Mouse (Mus musculus): Measurements from ENCODE around the gene Lrrc38.
"Not testable (repeated sequence)": the region's sequence is repeated elsewhere in the genome, so short reads cannot be mapped to it uniquely, and the experiment has no call there.

Gene Lrrc38

GRCm38 (mm10) chr4:143349484-143349906 lies at the start of gene Lrrc38:
Gene Lrrc38, plus strand, starts transcription at chr4:143349757.
- no peak for DNase-seq

GRCm38 (mm10) chr4:143300113-143300688 lies 49.4 kb upstream of the Lrrc38 start:
- DNase-seq: no peak

GRCm38 (mm10) chr4:143301042-143301441 lies 48.5 kb upstream of the Lrrc38 start:
- no peak for DNase-seq

- no peak for DNase-seq
These were observed 47.7 kb upstream of the Lrrc38 start for GRCm38 (mm10) chr4:143301875-143302274.

GRCm38 (mm10) chr4:143302279-143302890 lies 47.2 kb upstream of the Lrrc38 start:
- DNase-seq: no peak

GRCm38 (mm10) chr4:143305031-143305430 lies 44.5 kb upstream of the Lrrc38 start:
- no peak for DNase-seq

GRCm38 (mm10) chr4:143305987-143306772 lies 43.4 kb upstream of the Lrrc38 start:
- no peak for DNase-seq

- DNase-seq: peak; percentile 4
These were observed 38.2 kb upstream of the Lrrc38 start for GRCm38 (mm10) chr4:143311341-143311740.

- no peak for DNase-seq
These were observed 36.3 kb upstream of the Lrrc38 start for GRCm38 (mm10) chr4:143313299-143313698.

GRCm38 (mm10) chr4:143324176-143324924 lies 25.2 kb upstream of the Lrrc38 start:
- DNase-seq: no peak

- DNase-seq: no peak
These were observed 24.5 kb upstream of the Lrrc38 start for GRCm38 (mm10) chr4:143324925-143325624.

- DNase-seq: peak; percentile 56
These were observed 24.0 kb upstream of the Lrrc38 start for GRCm38 (mm10) chr4:143325625-143325941.

- DNase-seq: no peak
These were observed 19.0 kb upstream of the Lrrc38 start for GRCm38 (mm10) chr4:143330566-143330965.

- DNase-seq: no peak
These were observed 17.8 kb upstream of the Lrrc38 start for GRCm38 (mm10) chr4:143331787-143332186.

- DNase-seq: no peak
These were observed 15.4 kb upstream of the Lrrc38 start for GRCm38 (mm10) chr4:143334145-143334544.

GRCm38 (mm10) chr4:143334995-143335394 lies 14.6 kb upstream of the Lrrc38 start:
- no peak for DNase-seq

- no peak for DNase-seq
These were observed 13.5 kb upstream of the Lrrc38 start for GRCm38 (mm10) chr4:143336096-143336495.

- DNase-seq: no peak
These were observed 9.7 kb upstream of the Lrrc38 start for GRCm38 (mm10) chr4:143339808-143340207.

GRCm38 (mm10) chr4:143341470-143341869 lies 8.1 kb upstream of the Lrrc38 start:
- DNase-seq: no peak

- not testable (repeated sequence) for DNase-seq
These were observed 4.1 kb upstream of the Lrrc38 start for GRCm38 (mm10) chr4:143345491-143345890.

- DNase-seq: no peak
These were observed 879 bp upstream of the Lrrc38 start for GRCm38 (mm10) chr4:143348678-143349077.

All from thymus, postnatal 25 days (tissue).